Mouse (Mus musculus) testis, adult 2 months (tissue): ENCODE results near the gene Fnbp1l. TPM values are rescaled to one million over a fixed set of nuclear protein-coding genes. Genes with fewer than 3 reads are reported as not detected.

Experiments
- H3K27ac ChIP-seq: fragments of 200-500 bp; 2 replicates; pipeline ENCODE4 v1.5.1; 2012; ENCODE audit warnings: low read depth, low read length; ENCODE audit not compliant: control insufficient read depth, insufficient read depth
- H3K27me3 ChIP-seq: fragments of 200-500 bp; 2 replicates; pipeline ENCODE4 v1.6.1; 2012; ENCODE audit warnings: mild to moderate bottlenecking, low read length, moderate library complexity; ENCODE audit not compliant: control insufficient read depth, insufficient read depth
- H3K36me3 ChIP-seq: fragments of 200-500 bp; 2 replicates; pipeline ENCODE4 v1.6.1; 2012; ENCODE audit warnings: mild to moderate bottlenecking, low read length; ENCODE audit not compliant: control insufficient read depth, insufficient read depth
- H3K4me1 ChIP-seq: fragments of 200-500 bp; 2 replicates; pipeline ENCODE4 v1.6.1; 2012; ENCODE audit warnings: low read length; ENCODE audit not compliant: control insufficient read depth, insufficient read depth
- H3K4me3 ChIP-seq: fragments of 200-500 bp; 2 replicates; pipeline ENCODE4 v1.5.1; 2012; ENCODE audit warnings: low read depth, mild to moderate bottlenecking, low read length, moderate library complexity, mixed read lengths; ENCODE audit not compliant: control insufficient read depth
- CTCF ChIP-seq: fragments of 200-500 bp; IDR thresholded peaks from 2 replicates; pipeline ENCODE4 v1.5.1; 2012; ENCODE audit warnings: low read depth, mild to moderate bottlenecking, inconsistent platforms, low read length, moderate library complexity; ENCODE audit not compliant: control insufficient read depth, insufficient read depth, insufficient replicate concordance
- POLR2A ChIP-seq: fragments of 200-500 bp; IDR thresholded peaks from 2 replicates; pipeline ENCODE4 v1.6.1; 2012; ENCODE audit warnings: low read depth, mild to moderate bottlenecking, inconsistent platforms, low read length, moderate library complexity; ENCODE audit not compliant: control insufficient read depth
- polyA plus RNA-seq: library from polyadenylated mRNA; depleted of rRNA; stranded (reverse); fragments of >200 nt; gene quantifications from 2 replicates; pipeline ENCODE4 v1.2.3, GENCODE M21; 2012

The Fnbp1l gene
- polyA plus RNA-seq, 1 experiment, result 13.5 TPM

DNA sequence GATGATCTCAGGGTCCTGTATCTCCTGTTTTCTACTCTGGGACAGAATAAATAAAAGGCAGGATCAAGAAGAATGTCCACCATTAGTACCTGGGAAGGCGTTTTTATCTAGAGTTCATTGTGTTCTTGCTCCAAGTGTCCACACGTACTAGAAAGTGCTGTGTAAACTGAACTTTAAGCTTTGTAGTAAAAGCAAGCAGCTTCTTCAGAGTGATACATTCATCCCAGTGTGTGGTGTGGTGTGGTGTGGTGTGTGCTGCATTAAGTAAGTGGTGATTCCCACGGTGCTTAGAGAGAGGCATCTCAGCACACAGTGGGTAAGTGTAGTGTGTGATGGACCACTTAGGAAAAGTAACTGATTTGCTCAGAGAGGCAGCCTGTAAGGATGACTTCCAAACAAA lies 91.0 kb downstream of the Fnbp1l start:
- no peak overlapping the region for H3K27ac ChIP-seq
- no peaks in the 10 kb centered on the region for H3K27me3 ChIP-seq
- H3K4me1 ChIP-seq, result no peaks in the 10 kb centered on the region
- no peak for TF ChIP-seq CTCF
- TF ChIP-seq POLR2A, result no peak
- no peak overlapping the region for H3K4me3 ChIP-seq
- no peaks in the 10 kb centered on the region; the same call in 1 of the 2 replicates for H3K36me3 ChIP-seq

DNA sequence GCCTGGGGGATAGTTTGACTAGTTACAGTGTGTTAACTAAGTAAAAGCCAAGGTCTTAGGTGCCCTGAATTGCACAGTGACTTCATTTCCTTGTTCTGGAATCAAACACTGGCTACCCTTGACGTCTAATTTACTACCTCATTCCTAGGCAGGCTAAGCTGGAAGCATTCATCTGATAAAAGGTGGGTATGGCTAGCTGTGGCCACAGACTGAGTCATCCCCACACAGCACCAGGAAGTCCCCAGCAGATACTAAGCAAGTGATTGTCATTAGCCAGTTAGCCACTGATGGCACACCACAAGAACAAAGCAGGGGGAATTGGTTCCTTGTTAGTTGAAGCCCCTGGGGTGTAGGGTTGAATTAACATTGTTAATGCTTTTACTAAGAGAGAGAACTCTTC lies 98.2 kb downstream of the Fnbp1l start:
- no peaks in the 10 kb centered on the region for H3K27me3 ChIP-seq
- H3K36me3 ChIP-seq, result no peaks in the 10 kb centered on the region; the same call in 1 of the 2 replicates
- H3K27ac ChIP-seq, result no peak overlapping the region
- H3K4me3 ChIP-seq, result no peak overlapping the region
- H3K4me1 ChIP-seq, result no peaks in the 10 kb centered on the region
- TF ChIP-seq POLR2A (no peak), CTCF (no peak)

DNA sequence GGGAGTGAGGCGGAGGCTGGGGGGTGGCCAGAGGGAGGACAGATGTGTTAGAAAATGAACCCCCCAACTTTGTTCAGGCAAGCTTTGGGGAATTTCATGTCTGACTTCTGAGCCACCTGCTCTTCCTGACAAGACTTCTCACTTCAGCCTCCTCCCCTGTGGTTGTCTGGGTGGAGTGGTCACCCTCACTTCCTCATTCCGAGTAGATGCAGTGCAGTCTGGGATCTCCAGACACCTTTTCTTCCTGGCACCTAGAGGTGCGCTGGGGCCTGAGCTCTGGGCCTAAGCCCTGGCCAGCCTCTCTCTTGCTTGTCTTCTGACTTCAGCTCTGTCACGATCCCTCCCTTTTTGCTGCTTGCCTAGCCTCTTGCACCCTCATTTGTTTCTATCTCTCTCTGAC lies 98.6 kb downstream of the Fnbp1l start:
- H3K36me3 ChIP-seq, result no peaks in the 10 kb centered on the region; the same call in 1 of the 2 replicates
- H3K27me3 ChIP-seq, result no peaks in the 10 kb centered on the region
- H3K4me3 ChIP-seq, result no peak overlapping the region
- H3K27ac ChIP-seq, result no peak overlapping the region
- no peaks in the 10 kb centered on the region for H3K4me1 ChIP-seq
- TF ChIP-seq POLR2A (no peak), CTCF (no peak)

- Histone ChIP-seq H3K4me1 (no peaks in the 10 kb centered on the region), H3K36me3 (no peaks in the 10 kb centered on the region; the same call in 1 of the 2 replicates), H3K27me3 (no peaks in the 10 kb centered on the region), H3K4me3 (no peak overlapping the region), H3K27ac (no peak overlapping the region)
- TF ChIP-seq POLR2A, result no peak
- TF ChIP-seq CTCF, result no peak
These were observed 99.2 kb downstream of the Fnbp1l start for GRCm38 (mm10) chr3:122520365-122520764.

- Histone ChIP-seq H3K4me1 (no peaks in the 10 kb centered on the region), H3K27me3 (no peaks in the 10 kb centered on the region), H3K36me3 (no peaks in the 10 kb centered on the region), H3K27ac (no peak overlapping the region), H3K4me3 (no peak overlapping the region)
- TF ChIP-seq POLR2A, result no peak
- no peak for TF ChIP-seq CTCF
These were observed 100.4 kb downstream of the Fnbp1l start for GRCm38 (mm10) chr3:122519082-122519481.

GRCm38 (mm10) chr3:122518231-122518736 lies 101.2 kb downstream of the Fnbp1l start:
- H3K4me1 ChIP-seq, result no peaks in the 10 kb centered on the region
- no peak overlapping the region for H3K4me3 ChIP-seq
- no peaks in the 10 kb centered on the region for H3K36me3 ChIP-seq
- no peaks in the 10 kb centered on the region for H3K27me3 ChIP-seq
- TF ChIP-seq CTCF (no peak), POLR2A (no peak)
- no peak overlapping the region for H3K27ac ChIP-seq

DNA sequence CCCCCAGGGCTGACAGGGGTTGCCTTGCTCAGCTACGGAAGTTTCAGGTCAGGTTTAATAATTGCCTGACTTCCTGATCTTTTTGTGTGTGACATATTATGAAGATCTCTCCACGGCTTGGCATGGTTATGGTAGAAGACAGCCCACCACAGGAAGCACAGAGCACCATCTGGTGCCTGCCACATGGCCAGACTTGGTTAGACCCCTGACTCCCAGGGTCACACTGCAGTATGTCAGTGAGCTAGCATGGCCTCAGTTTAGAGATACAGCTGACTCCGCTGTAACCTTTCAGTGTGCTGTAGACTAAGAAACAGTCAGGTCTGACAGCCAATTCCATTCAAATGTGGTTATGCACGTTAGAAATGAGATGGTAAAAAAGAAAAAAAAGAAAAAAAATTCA lies 101.8 kb downstream of the Fnbp1l start:
- Histone ChIP-seq H3K36me3 (no peaks in the 10 kb centered on the region), H3K4me3 (no peak overlapping the region), H3K27me3 (no peaks in the 10 kb centered on the region), H3K27ac (no peak overlapping the region), H3K4me1 (no peaks in the 10 kb centered on the region)
- TF ChIP-seq POLR2A (no peak), CTCF (no peak)

- no peaks in the 10 kb centered on the region for H3K4me1 ChIP-seq
- no peaks in the 10 kb centered on the region for H3K36me3 ChIP-seq
- H3K27me3 ChIP-seq, result no peaks in the 10 kb centered on the region
- no peak overlapping the region for H3K27ac ChIP-seq
- no peak overlapping the region for H3K4me3 ChIP-seq
- no peak for TF ChIP-seq CTCF
- no peak for TF ChIP-seq POLR2A
These were observed 103.2 kb downstream of the Fnbp1l start for GRCm38 (mm10) chr3:122516327-122516695.
